Mouse (Mus musculus) heart, embryonic 14.5 days (tissue): ENCODE measurements around the gene Ccdc130. TPM values are rescaled to one million over a fixed set of nuclear protein-coding genes. Genes with fewer than 3 reads are reported as not detected.

ENCODE experiments used
- ATAC-seq: fragments of 200-750 bp; cut with Nextera tagmentation; 2 replicates; pipeline ENCODE4 v1.8.0; 2017; ENCODE audit warnings: low read depth, moderate TSS enrichment; ENCODE audit not compliant: insufficient number of reproducible peaks, insufficient read depth, low FRiP score
- H3K27ac ChIP-seq, 2 experiments: fragments of 200-500 bp in 1 of 2; fragments of 300-500 bp in 1 of 2; sonication (generic) in 1 of 2; replicated peaks in 1 of 2; 2 replicates each; pipeline ENCODE4 v1.5.1; 2012 to 2014; ENCODE audit warnings: low read depth in 2 of 2, low read length in 2 of 2, control low read depth in 1 of 2, mild to moderate bottlenecking in 1 of 2, mixed read lengths in 1 of 2; ENCODE audit not compliant: control insufficient read depth in 1 of 2, insufficient read depth in 1 of 2
- H3K27me3 ChIP-seq: fragments of 300-500 bp; sonication (generic); 2 replicates; pipeline ENCODE4 v1.6.1; 2014; ENCODE audit warnings: mild to moderate bottlenecking, low read length, control low read depth; ENCODE audit not compliant: control insufficient read depth, insufficient read depth
- H3K36me3 ChIP-seq: fragments of 300-500 bp; sonication (generic); 2 replicates; pipeline ENCODE4 v1.6.1; 2014; ENCODE audit warnings: mild to moderate bottlenecking, control low read depth, low read length, mixed read lengths; ENCODE audit not compliant: control insufficient read depth, insufficient read depth
- H3K4me1 ChIP-seq, 2 experiments: fragments of 200-500 bp in 1 of 2; fragments of 300-500 bp in 1 of 2; sonication (generic) in 1 of 2; 2 replicates each; pipeline ENCODE4 v1.6.1; 2012 to 2014; ENCODE audit warnings: low read length in 2 of 2, control low read depth in 1 of 2, mixed read lengths in 1 of 2; ENCODE audit not compliant: control insufficient read depth in 2 of 2, insufficient read depth in 2 of 2
- H3K4me2 ChIP-seq: fragments of 300-500 bp; sonication (generic); 2 replicates; pipeline ENCODE4 v1.6.1; 2014; ENCODE audit warnings: mild to moderate bottlenecking, low read length
- H3K4me3 ChIP-seq, 2 experiments: fragments of 200-500 bp in 1 of 2; fragments of 300-500 bp in 1 of 2; sonication (generic) in 1 of 2; 2 replicates each; pipeline ENCODE4 v1.5.1; 2012 to 2014; ENCODE audit warnings: low read length in 2 of 2, mild to moderate bottlenecking in 2 of 2, control low read depth in 1 of 2, low read depth in 1 of 2, moderate library complexity in 1 of 2; ENCODE audit not compliant: control insufficient read depth in 1 of 2, insufficient read depth in 1 of 2
- H3K9ac ChIP-seq: fragments of 300-500 bp; sonication (generic); 2 replicates; pipeline ENCODE4 v1.6.1; 2014; ENCODE audit warnings: mild to moderate bottlenecking, low read length
- H3K9me3 ChIP-seq: fragments of 300-500 bp; sonication (generic); 2 replicates; pipeline ENCODE4 v1.6.1; 2016; ENCODE audit warnings: low read length, control low read depth; ENCODE audit not compliant: control insufficient read depth
- WGBS: fragments of 180-500 bp; shearing (Covaris S2); extraction: QIAGEN DNeasy Blood & Tissue Kit; methylation state at CpG from one replicate; pipeline ENCODE4 v1.1.7; 2014; 5-methylcytosine and 5-hydroxymethylcytosine counted together
- polyA plus RNA-seq: library from polyadenylated mRNA; unstranded; fragments of >200 nt; fragmentation: Nextera tagmentation; extraction: Ambion mirVana; gene quantifications from 2 replicates; pipeline ENCODE4 v1.2.1, GENCODE M21; 2014

Ccdc130 gene
- polyA plus RNA-seq, 1 experiment from 2014 or later: 20.8 TPM

- WGBS: under 1% methylated on average over 34 of the region's 35 CpGs
- Histone ChIP-seq H3K36me3 (peaks cover 27% of the 10 kb centered on the region), H3K4me1 (peaks cover 20 to 30% of the 10 kb centered on the region in 2 experiments), H3K9ac (peak within 1 kb of the TSS; percentile 95), H3K9me3 (no peaks in the 10 kb centered on the region), H3K27ac (peak within 1 kb of the TSS; percentile 76 to 83), H3K4me2 (peak within 1 kb of the TSS; percentile 89), H3K4me3 (peak within 1 kb of the TSS; percentile 84 to 90), H3K27me3 (no peaks in the 10 kb centered on the region)
- ATAC-seq: peak; percentile 96
Observed at GRCm38 (mm10) chr8:84236998-84237473, 33.1 kb downstream of the Ccdc130 start, which contains the start of gene Zswim4. Gene Zswim4, minus strand, starts transcription at chr8:84237055.

GRCm38 (mm10) chr8:84236410-84236997, 33.7 kb downstream of the Ccdc130 start:
- Histone ChIP-seq H3K27ac (peak overlapping the region in 1 of 2 experiments; percentile 58; a peak in 2 of 4 replicates), H3K36me3 (peaks cover 27% of the 10 kb centered on the region), H3K4me3 (peak overlapping the region; percentile 84 to 90), H3K4me1 (peaks cover 16 to 24% of the 10 kb centered on the region in 2 experiments), H3K9ac (peak overlapping the region; percentile 95), H3K27me3 (no peaks in the 10 kb centered on the region), H3K4me2 (peak overlapping the region; percentile 87), H3K9me3 (no peaks in the 10 kb centered on the region)
- ATAC-seq: no peak
- WGBS: 1% methylated on average over 23 of the region's 30 CpGs

GRCm38 (mm10) chr8:84235746-84236409, 34.3 kb downstream of the Ccdc130 start:
- Histone ChIP-seq H3K4me3 (peak overlapping the region; percentile 84 to 90), H3K36me3 (peaks cover 31% of the 10 kb centered on the region), H3K4me2 (peak overlapping the region; percentile 87), H3K27ac (peak overlapping the region in 1 of 2 experiments; percentile 58; a peak in 1 of 4 replicates), H3K4me1 (peaks cover 12 to 18% of the 10 kb centered on the region in 2 experiments), H3K9me3 (no peaks in the 10 kb centered on the region), H3K27me3 (no peaks in the 10 kb centered on the region), H3K9ac (peak overlapping the region; percentile 95)
- no peak for ATAC-seq
- WGBS: 29% methylated on average over 10 of the region's 10 CpGs

- Histone ChIP-seq H3K4me2 (no peak overlapping the region), H3K4me1 (peaks cover 12 to 15% of the 10 kb centered on the region in 2 experiments), H3K36me3 (peaks cover 60% of the 10 kb centered on the region), H3K9me3 (no peaks in the 10 kb centered on the region), H3K9ac (no peak overlapping the region), H3K4me3 (no peak overlapping the region), H3K27ac (no peak overlapping the region), H3K27me3 (no peaks in the 10 kb centered on the region)
- no peak for ATAC-seq
- WGBS: 85% methylated on average over 2 of the region's 2 CpGs
Observed at GRCm38 (mm10) chr8:84233055-84233454, 37.1 kb downstream of the Ccdc130 start.

GRCm38 (mm10) chr8:84230735-84231134, 39.4 kb downstream of the Ccdc130 start:
- ATAC-seq: no peak
- Histone ChIP-seq H3K9ac (no peak overlapping the region), H3K4me3 (no peak overlapping the region), H3K36me3 (peaks cover 83% of the 10 kb centered on the region), H3K9me3 (no peaks in the 10 kb centered on the region), H3K27me3 (no peaks in the 10 kb centered on the region), H3K27ac (no peak overlapping the region), H3K4me2 (no peak overlapping the region), H3K4me1 (peaks cover 4% of the 10 kb centered on the region in 2 experiments; a peak in 3 of 4 replicates)
- 82% methylated on average over 17 of the region's 17 CpGs for WGBS

- Histone ChIP-seq H3K4me3 (no peak overlapping the region), H3K9ac (no peak overlapping the region), H3K4me1 (no peaks in the 10 kb centered on the region), H3K9me3 (no peaks in the 10 kb centered on the region), H3K27me3 (no peaks in the 10 kb centered on the region), H3K4me2 (no peak overlapping the region), H3K27ac (no peak overlapping the region), H3K36me3 (peaks cover 97% of the 10 kb centered on the region)
- ATAC-seq: no peak
- WGBS: 84% methylated on average over 21 of the region's 21 CpGs
Observed at GRCm38 (mm10) chr8:84223322-84224029, 46.7 kb downstream of the Ccdc130 start.

- Histone ChIP-seq H3K27ac (no peak overlapping the region), H3K36me3 (peaks cover 97% of the 10 kb centered on the region), H3K9ac (no peak overlapping the region), H3K27me3 (no peaks in the 10 kb centered on the region), H3K9me3 (no peaks in the 10 kb centered on the region), H3K4me2 (no peak overlapping the region), H3K4me3 (no peak overlapping the region), H3K4me1 (no peaks in the 10 kb centered on the region)
- 82% methylated on average over 9 of the region's 9 CpGs for WGBS
- no peak for ATAC-seq
Observed at GRCm38 (mm10) chr8:84222566-84223165, 47.5 kb downstream of the Ccdc130 start.
